Mouse (Mus musculus): ENCODE results near the gene Rilpl1.

DNA sequence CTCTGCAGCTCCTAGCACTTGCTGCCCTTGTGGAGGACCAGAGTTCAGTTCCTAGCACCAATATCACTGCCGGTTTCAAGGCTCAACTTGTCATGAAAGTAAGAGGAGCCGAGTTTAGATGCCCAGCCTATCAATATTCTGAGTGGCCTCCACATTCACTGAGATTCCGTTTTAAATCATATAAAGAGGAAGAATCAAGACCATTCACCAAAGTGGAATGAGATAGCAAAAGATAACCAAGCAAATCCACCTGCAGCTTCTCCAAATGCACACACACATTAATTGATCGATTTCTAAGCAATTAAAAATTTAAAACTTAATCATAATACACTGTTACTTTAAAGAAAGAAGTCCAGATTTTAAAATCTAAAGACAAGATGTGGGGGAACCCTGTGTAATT is 49.5 kb downstream of the Rilpl1 start:
- TF ChIP-seq CTCF (IDR thresholded peaks at IDR 0.05; ENCODE audit: low read depth, low read length) (no peak), GATA1 (IDR thresholded peaks at IDR 0.05; ENCODE audit: borderline replicate concordance, low read length) (no peak)
